Mouse (Mus musculus) limb, embryonic 14.5 days (tissue): ENCODE results near the gene Xxylt1. TPM values are rescaled to one million over a fixed set of nuclear protein-coding genes. Genes with fewer than 3 reads are reported as not detected.

Experiments
- ATAC-seq: fragments of 200-750 bp; cut with Nextera tagmentation; 2 replicates; pipeline ENCODE4 v1.8.0; 2017; ENCODE audit warnings: low read depth, moderate number of reproducible peaks, moderate TSS enrichment; ENCODE audit not compliant: low FRiP score
- DNase-seq: peaks from one replicate; pipeline ENCODE4 v3.0.0-alpha.2; 2015; ENCODE audit warnings: low spot score
- H3K27ac ChIP-seq: fragments of 300-500 bp; sonication (generic); replicated peaks from 2 replicates; pipeline ENCODE4 v1.5.1; 2014; ENCODE audit warnings: low read depth, mild to moderate bottlenecking, low read length, moderate library complexity, mixed read lengths
- H3K27me3 ChIP-seq: fragments of 300-500 bp; sonication (generic); 2 replicates; pipeline ENCODE4 v1.6.1; 2014; ENCODE audit warnings: low read length, mixed read lengths; ENCODE audit not compliant: control insufficient read depth, insufficient read depth
- H3K36me3 ChIP-seq: fragments of 300-500 bp; sonication (generic); 2 replicates; pipeline ENCODE4 v1.6.1; 2014; ENCODE audit warnings: mild to moderate bottlenecking, low read length, moderate library complexity, mixed read lengths; ENCODE audit not compliant: control insufficient read depth, insufficient read depth
- H3K4me1 ChIP-seq: fragments of 300-500 bp; sonication (generic); 2 replicates; pipeline ENCODE4 v1.6.1; 2014; ENCODE audit warnings: antibody characterized with exemption, low read length, mixed read lengths; ENCODE audit not compliant: control insufficient read depth, insufficient read depth
- H3K4me2 ChIP-seq: fragments of 300-500 bp; sonication (generic); replicated peaks from 2 replicates; pipeline ENCODE4 v1.6.1; 2014; ENCODE audit warnings: low read depth, mild to moderate bottlenecking, low read length, moderate library complexity; ENCODE audit not compliant: severe bottlenecking
- H3K4me3 ChIP-seq: fragments of 300-500 bp; sonication (generic); replicated peaks from 2 replicates; pipeline ENCODE4 v1.5.1; 2014; ENCODE audit warnings: low read length
- H3K9ac ChIP-seq: fragments of 300-500 bp; sonication (generic); 2 replicates; pipeline ENCODE4 v1.6.1; 2014; ENCODE audit warnings: mild to moderate bottlenecking, low read depth, low read length, moderate library complexity; ENCODE audit not compliant: severe bottlenecking
- H3K9me3 ChIP-seq: fragments of 300-500 bp; sonication (generic); 2 replicates; pipeline ENCODE4 v1.6.1; 2016; ENCODE audit warnings: low read length; ENCODE audit not compliant: control insufficient read depth
- POLR2A ChIP-seq: fragments of 200-500 bp; IDR thresholded peaks from 2 replicates; pipeline ENCODE4 v1.8.0; 2012; ENCODE audit warnings: inconsistent platforms, mild to moderate bottlenecking, moderate library complexity, borderline replicate concordance; ENCODE audit not compliant: insufficient read depth, insufficient read length; ENCODE audit errors: extremely low read depth
- WGBS: fragments of 180-500 bp; shearing (Covaris S2); extraction: QIAGEN DNeasy Blood & Tissue Kit; methylation state at CpG from one replicate; pipeline ENCODE4 v1.1.7; 2014; 5-methylcytosine and 5-hydroxymethylcytosine counted together
- polyA plus RNA-seq, 2 experiments: library from polyadenylated mRNA; depleted of rRNA in 1 of 2; stranded (reverse) in 1 of 2; unstranded in 1 of 2; fragments of >200 nt; fragmentation: Nextera tagmentation in 1 of 2; extraction: Ambion mirVana in 1 of 2; gene quantifications; 2 replicates each; pipeline versions ENCODE4 v1.2.1 to v1.2.3; 2012 to 2014

Xxylt1 gene
- 20.0 and 31.3 TPM in 2 replicates for polyA plus RNA-seq (2012; rRNA removed)
- 23.8 and 24.5 TPM in 2 replicates for polyA plus RNA-seq (2014; fragmentation: Nextera tagmentation; extraction: Ambion mirVana)

DNA sequence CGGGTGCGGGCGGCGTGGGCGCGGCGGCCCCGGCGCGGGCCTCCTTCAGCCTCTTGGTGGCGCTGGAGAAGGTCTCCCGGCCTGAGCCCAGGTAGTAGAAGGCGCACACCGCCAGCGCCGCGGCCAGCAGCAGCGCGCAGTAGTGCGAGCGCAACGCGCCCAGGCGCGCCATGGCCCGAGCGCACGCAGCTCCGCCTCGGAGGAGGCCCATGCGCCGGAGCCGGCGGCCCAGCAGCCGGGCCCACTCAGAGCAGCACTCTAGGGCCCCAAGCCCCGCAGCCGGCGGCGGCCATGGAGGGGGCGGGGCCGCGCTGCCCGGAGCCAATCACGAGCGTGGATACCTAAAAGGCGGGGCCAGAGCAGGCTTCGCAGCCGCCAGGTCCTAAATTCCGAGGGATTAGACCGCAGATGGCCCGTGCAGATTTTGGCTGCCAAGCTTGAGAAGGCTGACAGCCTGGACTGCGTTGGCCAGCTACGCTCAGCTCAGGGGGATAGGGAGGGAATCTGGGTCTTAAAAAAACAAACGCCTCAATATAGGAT lies at the start of gene Xxylt1:
TSS of gene Xxylt1 (minus strand) at position 308 of the 540 bp plus-strand sequence.
- DNase-seq (peak; percentile 96), ATAC-seq (peak; percentile 99)
- Histone ChIP-seq H3K4me1 (peaks cover 9% of the 10 kb centered on the region), H3K9me3 (no peaks in the 10 kb centered on the region), H3K27ac (peak within 1 kb of the TSS; percentile 86), H3K36me3 (no peaks in the 10 kb centered on the region; the same call in 1 of the 2 replicates), H3K27me3 (no peaks in the 10 kb centered on the region), H3K4me2 (peak within 1 kb of the TSS; percentile 93), H3K9ac (peak within 1 kb of the TSS; percentile 74), H3K4me3 (peak within 1 kb of the TSS; percentile 76)
- peak; percentile 88 for TF ChIP-seq POLR2A
- under 1% methylated on average over 35 of the region's 54 CpGs for WGBS

DNA sequence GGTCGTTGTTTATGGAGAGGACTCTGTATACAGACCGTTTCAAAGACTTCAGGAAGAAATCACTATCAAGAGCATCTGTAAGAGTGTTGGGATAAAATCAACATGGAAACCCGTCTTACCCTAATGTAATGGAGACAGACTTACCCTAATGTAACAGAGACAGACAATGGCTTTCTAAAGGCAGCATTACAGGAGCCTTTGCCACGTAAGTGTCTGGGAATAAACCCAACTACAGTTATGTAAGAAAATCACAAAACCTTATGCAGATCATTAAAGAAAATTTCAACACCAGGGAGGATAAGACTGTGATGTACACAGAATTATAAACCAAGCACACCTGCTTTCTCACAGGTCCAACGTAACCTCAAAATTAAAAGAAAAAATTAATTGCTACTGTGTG lies 46.9 kb upstream of the Xxylt1 start:
- H3K27me3 ChIP-seq: no peaks in the 10 kb centered on the region
- DNase-seq (no peak), ATAC-seq (no peak)
- no peak overlapping the region for H3K27ac ChIP-seq
- peaks cover 24% of the 10 kb centered on the region for H3K36me3 ChIP-seq
- TF ChIP-seq POLR2A: no peak
- H3K9me3 ChIP-seq: no peaks in the 10 kb centered on the region
- no peak overlapping the region for H3K9ac ChIP-seq
- H3K4me2 ChIP-seq: no peak overlapping the region
- 75% methylated on average over 5 of the region's 5 CpGs for WGBS
- H3K4me3 ChIP-seq: no peak overlapping the region
- no peaks in the 10 kb centered on the region for H3K4me1 ChIP-seq

DNA sequence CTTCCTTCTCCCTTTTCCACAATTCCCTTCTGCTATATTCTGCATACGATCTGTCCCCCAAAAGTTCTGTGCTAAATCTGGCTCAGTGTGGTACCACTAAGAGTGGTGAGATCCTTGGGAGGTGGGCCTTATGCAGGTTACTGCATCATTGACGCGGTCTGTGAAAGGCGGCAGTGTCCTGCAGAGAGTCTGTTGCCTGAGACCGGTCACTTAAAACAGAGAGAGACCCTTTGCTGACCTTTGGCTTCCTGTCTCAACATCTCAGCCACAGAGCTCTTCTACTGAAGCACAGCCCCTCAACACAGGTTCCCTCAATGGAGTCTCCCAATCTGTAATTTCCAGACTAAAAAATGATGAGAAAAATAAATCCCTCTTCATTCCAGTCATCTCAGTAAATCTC lies 43.8 kb upstream of the Xxylt1 start:
- DNase-seq (no peak), ATAC-seq (no peak)
- H3K9ac ChIP-seq: no peak overlapping the region
- no peaks in the 10 kb centered on the region for H3K4me1 ChIP-seq
- WGBS: 67% methylated on average over 5 of the region's 5 CpGs
- peaks cover 26% of the 10 kb centered on the region for H3K36me3 ChIP-seq
- TF ChIP-seq POLR2A: no peak
- no peak overlapping the region for H3K4me2 ChIP-seq
- no peak overlapping the region for H3K27ac ChIP-seq
- H3K9me3 ChIP-seq: no peaks in the 10 kb centered on the region
- H3K27me3 ChIP-seq: no peaks in the 10 kb centered on the region
- no peak overlapping the region for H3K4me3 ChIP-seq

DNA sequence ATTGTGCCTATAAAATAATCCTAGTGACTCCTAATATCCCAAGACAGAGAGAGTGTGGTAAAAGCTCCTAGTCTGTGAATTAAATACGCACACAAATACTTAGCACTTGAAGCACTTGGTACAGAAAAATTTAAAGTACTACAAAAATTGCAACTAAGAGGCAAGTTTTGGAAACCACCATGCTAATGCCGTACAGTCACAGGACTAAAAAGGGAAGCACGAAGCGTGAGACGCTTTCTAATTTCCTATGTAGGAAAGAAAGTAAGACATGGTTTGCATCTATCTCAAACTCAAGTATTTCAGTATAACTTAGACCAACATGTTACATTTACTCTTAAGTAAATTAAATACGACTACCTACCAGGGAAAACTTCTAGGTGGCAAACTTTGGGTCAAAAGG lies 40.4 kb upstream of the Xxylt1 start:
- WGBS: 92% methylated on average over 6 of the region's 6 CpGs
- no peak for TF ChIP-seq POLR2A
- no peak for ATAC-seq

DNA sequence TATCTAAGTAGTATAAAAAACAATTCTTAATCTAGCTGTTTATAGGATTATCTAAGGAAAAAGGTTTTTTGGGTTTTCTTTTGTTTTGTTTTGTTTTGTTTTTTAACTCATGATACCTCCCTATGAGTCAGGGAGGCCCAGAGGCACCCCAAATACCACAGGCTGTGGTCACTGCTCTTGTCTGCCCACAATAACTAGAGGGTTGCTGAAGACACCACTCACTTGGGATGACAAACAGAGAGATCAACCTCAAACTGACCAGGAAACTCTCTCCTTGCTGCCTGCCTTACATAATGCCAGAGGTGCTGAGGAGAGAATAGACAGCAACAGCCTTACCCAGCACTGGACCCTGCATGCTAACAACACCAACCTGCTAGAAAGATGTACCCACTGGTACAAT lies 32.4 kb upstream of the Xxylt1 start:
- no peak overlapping the region for H3K4me3 ChIP-seq
- DNase-seq (no peak), ATAC-seq (no peak)
- H3K4me2 ChIP-seq: no peak overlapping the region
- H3K4me1 ChIP-seq: no peaks in the 10 kb centered on the region
- H3K9ac ChIP-seq: no peak overlapping the region
- H3K36me3 ChIP-seq: peaks cover 45% of the 10 kb centered on the region
- H3K9me3 ChIP-seq: no peaks in the 10 kb centered on the region
- no peak for TF ChIP-seq POLR2A
- H3K27me3 ChIP-seq: no peaks in the 10 kb centered on the region
- no peak overlapping the region for H3K27ac ChIP-seq

More for the DNA sequence above, 40.4 kb upstream of the Xxylt1 start:
- Histone ChIP-seq H3K4me3 (no peak overlapping the region), H3K4me1 (no peaks in the 10 kb centered on the region), H3K9me3 (no peaks in the 10 kb centered on the region), H3K9ac (no peak overlapping the region), H3K27me3 (no peaks in the 10 kb centered on the region), H3K27ac (no peak overlapping the region), H3K4me2 (no peak overlapping the region), H3K36me3 (peaks cover 20% of the 10 kb centered on the region)
- DNase-seq: no peak
